Mouse (Mus musculus): ENCODE measurements around the gene Slc44a4. TPM values are rescaled to one million over a fixed set of nuclear protein-coding genes. Genes with fewer than 3 reads are reported as not detected.

Gene Slc44a4
- polyA plus RNA-seq, 2 experiments: 0.09 TPM; not detected in 1

DNA sequence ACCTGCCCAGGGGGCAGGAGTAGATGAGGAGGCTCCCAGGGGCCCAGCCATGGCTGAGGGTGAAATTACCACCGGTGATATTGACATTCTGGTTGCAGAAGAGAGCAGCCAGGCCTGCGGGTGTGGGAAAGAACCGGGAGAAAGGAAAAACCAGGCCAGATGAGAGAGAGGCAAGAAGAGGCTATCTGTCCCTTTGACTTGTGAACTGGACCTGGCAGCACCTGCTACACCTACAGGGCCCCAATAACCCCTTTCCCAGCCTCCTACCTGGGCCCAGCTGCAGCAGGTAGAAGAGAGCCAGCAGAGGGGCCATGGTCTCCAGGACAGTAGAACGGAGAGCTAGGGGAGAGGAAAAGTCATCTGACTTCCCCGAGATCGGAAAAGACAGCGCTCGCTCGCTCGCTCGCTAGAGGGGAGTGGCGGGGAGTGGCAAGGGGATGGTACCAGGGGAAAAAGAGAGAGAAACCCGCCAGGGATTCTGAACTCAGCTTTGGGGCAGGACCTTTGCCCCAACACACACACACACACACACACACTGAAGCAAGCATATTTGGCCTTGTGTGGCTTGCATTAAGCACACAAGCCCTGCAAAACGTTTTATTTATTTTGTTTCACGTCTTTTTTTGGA, 32.5 kb upstream of the Slc44a4 start, which contains the start of gene Gm20547:
TSS of gene Gm20547 (minus strand) at position 360 of the 628 bp plus-strand sequence.
- Histone ChIP-seq H3K27me3 (ENCODE audit: control insufficient read depth, insufficient read depth, low read length) (no peaks in the 10 kb centered on the region), H3K27ac (replicated peaks; ENCODE audit: low read depth, low read length) (no peak within 1 kb of the TSS), H3K4me3 (replicated peaks; ENCODE audit: low read length) (no peak within 1 kb of the TSS), H3K36me3 (ENCODE audit: control insufficient read depth, insufficient read depth, low read length) (no peaks in the 10 kb centered on the region), H3K9me3 (ENCODE audit: control insufficient read depth, low read length) (no peaks in the 10 kb centered on the region), H3K4me2 (replicated peaks; ENCODE audit: low read depth, low read length, severe bottlenecking) (no peak within 1 kb of the TSS), H3K9ac (ENCODE audit: low read depth, low read length, severe bottlenecking) (no peak within 1 kb of the TSS), H3K4me1 (ENCODE audit: control insufficient read depth, insufficient read depth, low read length) (peaks cover 6% of the 10 kb centered on the region; the same call in 1 of the 2 replicates)
- no peak for TF ChIP-seq POLR2A (IDR thresholded peaks at IDR 0.05; ENCODE audit: borderline replicate concordance, extremely low read depth, insufficient read depth, insufficient read length)
- DNase-seq (ENCODE audit: low spot score): no peak
- ATAC-seq (ENCODE audit: low FRiP score, low read depth): no peak
- WGBS: 10% methylated on average over 15 of the region's 15 CpGs

DNA sequence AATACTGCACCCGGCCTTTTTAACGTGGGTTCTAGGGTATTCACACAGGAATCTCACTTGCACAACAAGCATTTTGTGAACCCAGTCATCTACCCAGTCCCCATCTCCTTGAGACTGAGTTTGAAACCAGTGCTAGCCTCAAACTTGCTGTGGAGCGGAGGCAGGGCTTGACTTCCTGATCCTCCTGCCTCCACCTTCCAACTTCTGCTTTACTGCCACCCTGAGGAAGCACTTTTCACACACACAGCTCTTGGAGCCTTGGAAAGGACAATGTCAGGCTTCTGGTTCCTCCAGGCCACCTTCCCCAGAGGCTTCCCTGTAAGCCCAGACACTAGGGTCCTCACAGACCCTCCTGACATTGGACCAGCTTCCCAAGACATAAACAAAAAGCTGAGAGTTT, 30.9 kb upstream of the Slc44a4 start:
- Histone ChIP-seq H3K9me3 (ENCODE audit: control insufficient read depth, low read length) (no peaks in the 10 kb centered on the region), H3K27ac (replicated peaks; ENCODE audit: low read depth, low read length) (no peak overlapping the region), H3K9ac (ENCODE audit: low read depth, low read length, severe bottlenecking) (no peak overlapping the region), H3K36me3 (ENCODE audit: control insufficient read depth, insufficient read depth, low read length) (no peaks in the 10 kb centered on the region), H3K4me1 (ENCODE audit: control insufficient read depth, insufficient read depth, low read length) (peaks cover 6% of the 10 kb centered on the region; the same call in 1 of the 2 replicates), H3K27me3 (ENCODE audit: control insufficient read depth, insufficient read depth, low read length) (no peaks in the 10 kb centered on the region), H3K4me3 (replicated peaks; ENCODE audit: low read length) (no peak overlapping the region), H3K4me2 (replicated peaks; ENCODE audit: low read depth, low read length, severe bottlenecking) (no peak overlapping the region)
- no peak for DNase-seq (ENCODE audit: low spot score)
- ATAC-seq (ENCODE audit: low FRiP score, low read depth): no peak
- TF ChIP-seq POLR2A (IDR thresholded peaks at IDR 0.05; ENCODE audit: borderline replicate concordance, extremely low read depth, insufficient read depth, insufficient read length): no peak
- 64% methylated on average over 3 of the region's 3 CpGs for WGBS

- 91% methylated on average over 6 of the region's 6 CpGs for WGBS
- no peak for TF ChIP-seq POLR2A (IDR thresholded peaks at IDR 0.05; ENCODE audit: borderline replicate concordance, extremely low read depth, insufficient read depth, insufficient read length)
- H3K36me3 ChIP-seq (ENCODE audit: control insufficient read depth, insufficient read depth, low read length): no peaks in the 10 kb centered on the region
- ATAC-seq (ENCODE audit: low FRiP score, low read depth) (no peak), DNase-seq (ENCODE audit: low spot score) (no peak)
- H3K4me2 ChIP-seq (replicated peaks; ENCODE audit: low read depth, low read length, severe bottlenecking): no peak overlapping the region
- H3K4me3 ChIP-seq (replicated peaks; ENCODE audit: low read length): no peak overlapping the region
- H3K27ac ChIP-seq (replicated peaks; ENCODE audit: low read depth, low read length): no peak overlapping the region
- no peaks in the 10 kb centered on the region for H3K27me3 ChIP-seq (ENCODE audit: control insufficient read depth, insufficient read depth, low read length)
- no peak overlapping the region for H3K9ac ChIP-seq (ENCODE audit: low read depth, low read length, severe bottlenecking)
- peaks cover 6% of the 10 kb centered on the region; the same call in 1 of the 2 replicates for H3K4me1 ChIP-seq (ENCODE audit: control insufficient read depth, insufficient read depth, low read length)
- no peaks in the 10 kb centered on the region for H3K9me3 ChIP-seq (ENCODE audit: control insufficient read depth, low read length)
Observed at GRCm38 (mm10) chr17:34884704-34885103, 29.6 kb upstream of the Slc44a4 start.

- TF ChIP-seq POLR2A (IDR thresholded peaks at IDR 0.05; ENCODE audit: borderline replicate concordance, extremely low read depth, insufficient read depth, insufficient read length): no peak
- 78% methylated on average over 3 of the region's 3 CpGs for WGBS
- H3K9me3 ChIP-seq (ENCODE audit: control insufficient read depth, low read length): no peaks in the 10 kb centered on the region
Observed at GRCm38 (mm10) chr17:34885615-34886014, 28.7 kb upstream of the Slc44a4 start.

GRCm38 (mm10) chr17:34887942-34888341, 26.3 kb upstream of the Slc44a4 start:
- no peaks in the 10 kb centered on the region for H3K27me3 ChIP-seq (ENCODE audit: control insufficient read depth, insufficient read depth, low read length)
- no peak overlapping the region for H3K27ac ChIP-seq (replicated peaks; ENCODE audit: low read depth, low read length)
- H3K4me2 ChIP-seq (replicated peaks; ENCODE audit: low read depth, low read length, severe bottlenecking): no peak overlapping the region
- peaks cover 6% of the 10 kb centered on the region; the same call in 1 of the 2 replicates for H3K4me1 ChIP-seq (ENCODE audit: control insufficient read depth, insufficient read depth, low read length)
- H3K4me3 ChIP-seq (replicated peaks; ENCODE audit: low read length): no peak overlapping the region
- H3K36me3 ChIP-seq (ENCODE audit: control insufficient read depth, insufficient read depth, low read length): no peaks in the 10 kb centered on the region
- DNase-seq (ENCODE audit: low spot score) (no peak), ATAC-seq (ENCODE audit: low FRiP score, low read depth) (no peak)
- WGBS: 78% methylated on average over 5 of the region's 5 CpGs
- no peaks in the 10 kb centered on the region for H3K9me3 ChIP-seq (ENCODE audit: control insufficient read depth, low read length)
- H3K9ac ChIP-seq (ENCODE audit: low read depth, low read length, severe bottlenecking): no peak overlapping the region
- TF ChIP-seq POLR2A (IDR thresholded peaks at IDR 0.05; ENCODE audit: borderline replicate concordance, extremely low read depth, insufficient read depth, insufficient read length): no peak

More at GRCm38 (mm10) chr17:34885615-34886014, 28.7 kb upstream of the Slc44a4 start:
- no peak overlapping the region for H3K27ac ChIP-seq (replicated peaks; ENCODE audit: low read depth, low read length)
- H3K4me3 ChIP-seq (replicated peaks; ENCODE audit: low read length): no peak overlapping the region
- DNase-seq (ENCODE audit: low spot score) (no peak), ATAC-seq (ENCODE audit: low FRiP score, low read depth) (no peak)
- H3K9ac ChIP-seq (ENCODE audit: low read depth, low read length, severe bottlenecking): no peak overlapping the region
- H3K36me3 ChIP-seq (ENCODE audit: control insufficient read depth, insufficient read depth, low read length): no peaks in the 10 kb centered on the region
- no peaks in the 10 kb centered on the region for H3K27me3 ChIP-seq (ENCODE audit: control insufficient read depth, insufficient read depth, low read length)
- H3K4me2 ChIP-seq (replicated peaks; ENCODE audit: low read depth, low read length, severe bottlenecking): no peak overlapping the region
- H3K4me1 ChIP-seq (ENCODE audit: control insufficient read depth, insufficient read depth, low read length): peaks cover 6% of the 10 kb centered on the region; the same call in 1 of the 2 replicates

Measured in limb, embryonic 14.5 days (tissue).